Mouse (Mus musculus) gastrocnemius, adult 18-20 months (tissue): ENCODE data around the gene Vmn1r152. TPM values are rescaled to one million over a fixed set of nuclear protein-coding genes. Genes with fewer than 3 reads are reported as not detected.
"Not testable (repeated sequence)": the region's sequence is repeated elsewhere in the genome, so short reads cannot be mapped to it uniquely, and the experiment has no call there.

ENCODE experiments used
- DNase-seq: peaks from one replicate; pipeline ENCODE4 v3.0.0; 2021; ENCODE audit warnings: low spot score
- long read RNA-seq, 2 experiments: library from polyadenylated mRNA; stranded (forward); transcript quantifications; one replicate each; pipeline ENCODE4 v2.0.0; 2021
- total RNA-seq, 2 experiments: library from RNA; stranded (reverse); gene quantifications; 2 replicates each; pipeline ENCODE4 v1.2.3; 2021

Gene Vmn1r152
- not detected for total RNA-seq
- long read RNA-seq, experiment 1 = 0 reads
- long read RNA-seq, experiment 2 = 0 reads

GRCm38 (mm10) chr7:22522667-22523066, at the start of gene Vmn1r152:
Gene Vmn1r152 (plus strand): TSS chr7:22522967.
- DNase-seq = not testable (repeated sequence)

- DNase-seq = not testable (repeated sequence)
These were observed 23.2 kb upstream of the Vmn1r152 start, which contains the start of gene Vmn1r151 for GRCm38 (mm10) chr7:22499578-22499977. Gene Vmn1r151 (minus strand): TSS chr7:22499678.

- DNase-seq = not testable (repeated sequence)
These were observed 12.0 kb downstream of the Vmn1r152 start, which contains the start of gene Gm8677 for GRCm38 (mm10) chr7:22534787-22535186. Gene Gm8677 (minus strand): TSS chr7:22534887.

GRCm38 (mm10) chr7:22565243-22565642, 42.5 kb downstream of the Vmn1r152 start, which contains the start of gene Gm4201:
Gene Gm4201 (minus strand): TSS chr7:22565343.
- not testable (repeated sequence) for DNase-seq

Other genes starting within 250 kb of the Vmn1r152 start
- gene Gm4187, start 193.2 kb upstream of the Vmn1r152 start, total RNA-seq = not detected
- gene Gm8660, start 151.9 kb upstream of the Vmn1r152 start, total RNA-seq = not detected
- not detected for gene Vmn1r148, start 109.4 kb upstream of the Vmn1r152 start, total RNA-seq
- not detected for gene Vmn1r149, start 84.7 kb upstream of the Vmn1r152 start, total RNA-seq
- not detected for gene Gm10665, start 58.9 kb upstream of the Vmn1r152 start, total RNA-seq
- not detected for gene Vmn1r151, start 23.3 kb upstream of the Vmn1r152 start, total RNA-seq
- not detected for gene Gm8677, start 11.9 kb downstream of the Vmn1r152 start, total RNA-seq
- not detected for gene Gm4201, start 42.4 kb downstream of the Vmn1r152 start, total RNA-seq
- not detected for gene Gm4565, start 65.2 kb downstream of the Vmn1r152 start, total RNA-seq
- not detected for gene Vmn1r155, start 135.1 kb downstream of the Vmn1r152 start, total RNA-seq
- not detected for gene Gm8693, start 169.3 kb downstream of the Vmn1r152 start, total RNA-seq
- gene Gm4567, start 196.7 kb downstream of the Vmn1r152 start, total RNA-seq = not detected
- not detected for gene Vmn1r157, start 238.7 kb downstream of the Vmn1r152 start, total RNA-seq